Mouse (Mus musculus) fibroblast of lung, adult 2 months (primary cell): Measurements from ENCODE around the gene Dgkz.
A peak's percentile ranks its signal among the peaks of the same experiment; 100 is the strongest.

Experiments used
- DNase-seq: peaks from one replicate; pipeline ENCODE4 v3.0.0-alpha.2; 2011; ENCODE audit warnings: low read depth

The Dgkz gene

GRCm38 (mm10) chr2:91996006-91996405, 20.3 kb upstream of the Dgkz start:
- DNase-seq = no peak

- no peak for DNase-seq
Observed at GRCm38 (mm10) chr2:91993409-91993808, 17.7 kb upstream of the Dgkz start.

- no peak for DNase-seq
Observed at GRCm38 (mm10) chr2:91989750-91990149, 14.1 kb upstream of the Dgkz start.

GRCm38 (mm10) chr2:91987542-91987941, 11.9 kb upstream of the Dgkz start:
- DNase-seq = peak; percentile 51

- no peak for DNase-seq
Observed at GRCm38 (mm10) chr2:91986071-91986470, 10.4 kb upstream of the Dgkz start.

GRCm38 (mm10) chr2:91984906-91985525, 9.4 kb upstream of the Dgkz start:
- no peak for DNase-seq

- no peak for DNase-seq
Observed at GRCm38 (mm10) chr2:91984439-91984838, 8.8 kb upstream of the Dgkz start.

- no peak for DNase-seq
Observed at GRCm38 (mm10) chr2:91980830-91981229, 5.2 kb upstream of the Dgkz start.

GRCm38 (mm10) chr2:91980245-91980644, 4.6 kb upstream of the Dgkz start:
- no peak for DNase-seq

GRCm38 (mm10) chr2:91978547-91978946, 2.9 kb upstream of the Dgkz start:
- DNase-seq = no peak

- no peak for DNase-seq
Observed at GRCm38 (mm10) chr2:91977960-91978359, 2.3 kb upstream of the Dgkz start.

- DNase-seq = no peak
Observed at GRCm38 (mm10) chr2:91973416-91974135, 2.1 kb downstream of the Dgkz start.

- no peak for DNase-seq
Observed at GRCm38 (mm10) chr2:91972121-91972566, 3.5 kb downstream of the Dgkz start.

GRCm38 (mm10) chr2:91971231-91972097, 4.2 kb downstream of the Dgkz start:
- no peak for DNase-seq

GRCm38 (mm10) chr2:91967962-91968361, 7.7 kb downstream of the Dgkz start:
- DNase-seq = no peak

GRCm38 (mm10) chr2:91966367-91966766, 9.3 kb downstream of the Dgkz start:
- no peak for DNase-seq

- DNase-seq = no peak
Observed at GRCm38 (mm10) chr2:91965417-91965816, 10.2 kb downstream of the Dgkz start.

- DNase-seq = no peak
Observed at GRCm38 (mm10) chr2:91964610-91965204, 11.0 kb downstream of the Dgkz start.

GRCm38 (mm10) chr2:91963443-91963932, 12.2 kb downstream of the Dgkz start:
- DNase-seq = peak; percentile 74

GRCm38 (mm10) chr2:91962864-91963401, 12.7 kb downstream of the Dgkz start:
- DNase-seq = no peak

- DNase-seq = no peak
Observed at GRCm38 (mm10) chr2:91961901-91962761, 13.5 kb downstream of the Dgkz start.
